Mouse (Mus musculus): ENCODE measurements around the gene Slc41a2. TPM values are rescaled to one million over a fixed set of nuclear protein-coding genes. Genes with fewer than 3 reads are reported as not detected.
"Not testable (repeated sequence)": the region's sequence is repeated elsewhere in the genome, so short reads cannot be mapped to it uniquely, and the experiment has no call there.

Slc41a2 gene
- polyA plus RNA-seq, 1 experiment from 2014 or later, result 19.3 TPM

DNA sequence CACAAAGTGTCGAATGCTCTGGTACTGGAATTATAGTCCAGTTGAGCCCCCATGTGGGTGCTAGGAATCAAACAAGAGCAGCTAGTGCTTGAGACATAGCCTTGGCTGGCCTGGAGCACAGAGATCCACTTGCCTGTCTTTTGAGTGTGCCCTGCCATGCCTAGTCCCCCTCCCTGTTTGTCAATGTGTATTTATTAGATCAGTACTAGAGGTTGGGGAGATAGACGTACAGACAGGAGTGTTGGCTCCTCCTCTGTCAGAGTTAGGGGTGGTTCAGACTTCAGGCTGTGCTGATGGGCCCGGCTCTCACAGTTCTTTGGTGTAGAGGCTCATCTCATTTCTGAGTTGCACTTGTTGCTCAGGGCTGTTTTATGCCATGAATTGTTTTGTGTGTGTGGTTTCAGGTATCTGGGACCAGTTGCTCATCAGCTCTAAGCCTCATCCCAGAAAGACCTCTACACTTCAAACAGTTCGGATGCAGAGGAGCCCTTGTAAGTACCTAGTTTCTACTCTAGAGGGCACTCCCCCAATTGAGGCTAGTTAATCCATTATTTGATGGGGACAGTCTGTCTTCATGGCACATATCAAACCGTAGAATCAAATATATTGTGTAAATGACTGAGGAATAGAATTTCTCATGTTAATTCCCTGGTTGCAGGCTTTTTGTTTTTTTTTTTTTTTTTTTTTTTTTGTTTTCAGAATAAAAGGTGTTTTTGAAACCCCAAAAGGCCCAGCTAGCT is 24.1 kb upstream of the Slc41a2 start:
- Histone ChIP-seq H3K79me2 (ENCODE audit: inconsistent target) (peaks cover 35% of the 10 kb centered on the region), H3K4me3 (ENCODE audit: inconsistent target) (no peak overlapping the region), H3K36me3 (ENCODE audit: inconsistent target) (peaks cover 33% of the 10 kb centered on the region), H3K27ac (no peak overlapping the region)
- 67% methylated on average over 5 of the region's 5 CpGs for WGBS (ENCODE audit: missing documents)

DNA sequence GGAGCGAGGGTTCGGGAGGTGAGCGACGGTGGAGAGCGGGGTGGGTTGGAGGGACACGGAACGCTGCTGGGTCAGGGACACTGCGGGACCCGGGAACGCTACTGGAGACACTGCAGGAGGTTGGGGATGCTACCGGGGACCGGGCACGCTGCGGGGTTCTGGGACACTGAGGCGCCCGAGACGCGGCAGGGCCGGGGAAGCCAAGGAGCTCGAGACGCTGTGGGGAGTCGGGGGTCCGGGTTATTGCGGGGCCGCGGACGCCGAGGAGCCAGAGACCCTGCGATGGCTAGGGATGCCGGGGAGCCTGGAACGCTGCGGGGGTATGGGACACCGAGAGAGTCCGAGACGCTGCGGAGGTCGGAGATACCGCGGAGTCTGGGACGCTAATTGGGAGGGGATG is 22.7 kb upstream of the Slc41a2 start:
- peaks cover 35% of the 10 kb centered on the region for H3K79me2 ChIP-seq (ENCODE audit: inconsistent target)
- WGBS (ENCODE audit: missing documents), result under 1% methylated on average over 40 of the region's 40 CpGs
- peak overlapping the region; percentile 52 for H3K4me3 ChIP-seq (ENCODE audit: inconsistent target)
- H3K27ac ChIP-seq, result no peak overlapping the region; the same call in 1 of the 2 replicates
- peaks cover 19% of the 10 kb centered on the region; the same call in 1 of the 2 replicates for H3K36me3 ChIP-seq (ENCODE audit: inconsistent target)

DNA sequence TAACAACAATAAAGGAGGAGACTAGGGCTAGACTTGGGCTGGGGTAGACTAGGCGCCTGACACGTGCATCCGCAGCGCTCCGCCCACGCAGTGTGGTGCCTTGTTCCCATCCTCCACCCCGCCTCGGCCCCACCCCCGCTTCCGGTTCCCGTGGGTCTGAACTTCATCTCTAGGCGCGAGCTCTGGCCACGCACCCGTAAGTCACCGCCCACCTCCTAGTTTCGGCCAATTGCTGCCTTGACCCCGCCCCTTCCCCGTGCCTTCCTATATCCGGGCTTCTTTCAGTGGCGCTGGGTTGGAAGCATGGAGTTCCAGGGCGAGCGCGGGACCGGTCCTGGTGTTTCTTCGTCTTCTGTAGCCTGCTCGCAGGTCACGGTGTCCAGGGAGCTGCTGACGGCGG is 22.3 kb upstream of the Slc41a2 start, which contains the start of gene D10Wsu102e:
Gene D10Wsu102e, plus strand, starts transcription at position 266 of the 400 bp plus-strand sequence.
- Histone ChIP-seq H3K36me3 (ENCODE audit: inconsistent target) (peaks cover 16% of the 10 kb centered on the region; the same call in 1 of the 2 replicates), H3K79me2 (ENCODE audit: inconsistent target) (peaks cover 35% of the 10 kb centered on the region), H3K4me3 (ENCODE audit: inconsistent target) (peak within 1 kb of the TSS; percentile 52), H3K27ac (peak within 1 kb of the TSS; percentile 37)
- 0% methylated on average over 30 of the region's 30 CpGs for WGBS (ENCODE audit: missing documents)

DNA sequence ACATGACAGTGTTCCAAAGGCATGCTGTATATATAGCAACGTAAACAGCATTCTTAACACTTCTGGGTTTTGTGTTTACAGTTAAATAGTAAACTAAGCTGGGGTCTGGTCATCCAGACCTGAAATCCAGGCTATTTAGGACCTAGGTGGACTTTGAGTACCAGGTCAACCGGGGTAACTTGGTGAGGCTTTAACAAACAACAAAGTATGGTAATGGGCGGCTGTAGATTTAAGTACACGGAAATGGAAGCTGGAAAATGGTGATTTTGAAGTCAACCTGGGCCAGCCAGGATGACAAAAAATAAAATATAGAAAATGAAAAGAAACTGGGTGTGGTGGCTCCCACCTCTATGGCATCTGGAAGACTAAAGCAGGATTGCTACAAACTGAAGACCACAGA is 21.8 kb upstream of the Slc41a2 start:
- peaks cover 11% of the 10 kb centered on the region; the same call in 1 of the 2 replicates for H3K36me3 ChIP-seq (ENCODE audit: inconsistent target)
- peaks cover 35% of the 10 kb centered on the region for H3K79me2 ChIP-seq (ENCODE audit: inconsistent target)
- H3K4me3 ChIP-seq (ENCODE audit: inconsistent target), result peak overlapping the region; percentile 52; the same call in 1 of the 2 replicates
- H3K27ac ChIP-seq, result peak overlapping the region; percentile 37
- WGBS (ENCODE audit: missing documents), result 87% methylated on average over 4 of the region's 4 CpGs

DNA sequence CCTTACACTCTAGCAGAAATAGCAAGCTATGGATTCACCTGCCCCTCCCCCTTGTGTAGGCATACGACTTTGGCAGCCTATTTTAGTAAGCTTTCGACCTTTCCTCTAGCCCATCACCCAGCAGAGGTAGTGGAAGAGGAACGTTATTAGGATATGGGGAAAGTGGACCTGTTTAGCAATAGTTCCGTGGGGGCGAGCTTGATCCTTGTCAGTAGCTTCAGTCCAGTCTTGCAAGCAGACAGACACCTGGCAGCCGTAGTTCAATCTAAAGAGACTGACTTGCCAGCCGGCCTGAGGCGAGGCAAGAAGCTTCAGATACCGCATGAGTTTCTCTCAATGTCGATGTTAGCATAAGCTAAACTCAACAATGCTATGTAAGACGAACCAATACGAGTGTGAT is 18.7 kb upstream of the Slc41a2 start:
- WGBS (ENCODE audit: missing documents), result 90% methylated on average over 11 of the region's 12 CpGs
- H3K27ac ChIP-seq, result no peak overlapping the region
- H3K4me3 ChIP-seq (ENCODE audit: inconsistent target), result no peak overlapping the region
- H3K79me2 ChIP-seq (ENCODE audit: inconsistent target), result peaks cover 14% of the 10 kb centered on the region
- no peaks in the 10 kb centered on the region for H3K36me3 ChIP-seq (ENCODE audit: inconsistent target)

DNA sequence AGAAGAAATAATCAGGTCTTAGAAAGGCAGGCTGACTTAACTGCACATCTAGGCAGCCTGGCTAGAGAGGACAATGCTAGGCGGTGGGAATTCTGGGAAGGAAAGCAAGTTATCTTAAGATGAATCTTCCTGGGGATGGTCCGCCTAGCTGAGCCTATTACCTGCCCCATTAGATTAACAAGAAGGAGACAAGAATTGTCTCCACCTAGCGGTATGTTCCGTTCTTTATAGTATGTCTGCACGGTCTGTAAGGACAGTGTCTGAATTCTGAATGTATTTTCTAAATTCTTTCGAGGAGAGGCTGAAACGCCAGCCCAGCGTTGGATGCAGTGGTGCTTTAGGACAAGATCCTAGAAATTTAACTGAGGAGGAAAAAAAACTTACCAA is 16.6 kb upstream of the Slc41a2 start:
- no peaks in the 10 kb centered on the region for H3K36me3 ChIP-seq (ENCODE audit: inconsistent target)
- H3K4me3 ChIP-seq (ENCODE audit: inconsistent target), result no peak overlapping the region
- WGBS (ENCODE audit: missing documents), result 63% methylated on average over 8 of the region's 8 CpGs
- no peaks in the 10 kb centered on the region for H3K79me2 ChIP-seq (ENCODE audit: inconsistent target)
- H3K27ac ChIP-seq, result no peak overlapping the region

DNA sequence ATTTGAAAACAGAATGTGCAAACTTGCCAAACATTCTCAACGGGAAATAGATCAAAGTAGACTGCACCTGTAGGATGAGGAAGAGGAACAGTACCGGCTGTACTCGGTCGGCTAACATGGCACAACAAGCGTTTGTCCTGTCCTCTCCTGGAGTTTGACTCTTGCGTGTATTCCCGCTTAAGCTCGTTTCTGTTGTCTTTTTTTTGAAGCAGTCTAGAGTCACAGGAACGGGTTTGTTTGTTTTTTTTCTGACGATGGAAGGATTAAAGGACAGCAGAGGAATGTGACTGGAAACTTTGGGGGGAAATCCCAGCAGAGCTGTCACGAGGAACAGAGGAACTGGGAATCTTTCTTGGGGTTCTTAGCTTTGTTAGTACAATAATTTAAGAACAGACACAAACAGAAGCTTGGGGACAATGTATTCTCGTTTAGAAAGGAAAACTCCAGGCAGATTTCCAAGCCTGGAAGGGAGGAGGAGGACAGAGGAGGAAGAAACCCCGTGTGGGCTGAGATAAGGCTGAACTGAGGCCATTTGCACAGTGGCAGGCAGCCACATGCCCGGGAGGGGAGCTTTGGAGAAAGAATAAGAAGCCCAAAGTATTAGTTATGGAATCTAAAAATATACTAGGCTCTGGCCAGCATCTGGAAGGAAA is 16.1 kb upstream of the Slc41a2 start:
- no peak overlapping the region for H3K4me3 ChIP-seq (ENCODE audit: inconsistent target)
- WGBS (ENCODE audit: missing documents), result 45% methylated on average over 14 of the region's 14 CpGs
- no peak overlapping the region for H3K27ac ChIP-seq

DNA sequence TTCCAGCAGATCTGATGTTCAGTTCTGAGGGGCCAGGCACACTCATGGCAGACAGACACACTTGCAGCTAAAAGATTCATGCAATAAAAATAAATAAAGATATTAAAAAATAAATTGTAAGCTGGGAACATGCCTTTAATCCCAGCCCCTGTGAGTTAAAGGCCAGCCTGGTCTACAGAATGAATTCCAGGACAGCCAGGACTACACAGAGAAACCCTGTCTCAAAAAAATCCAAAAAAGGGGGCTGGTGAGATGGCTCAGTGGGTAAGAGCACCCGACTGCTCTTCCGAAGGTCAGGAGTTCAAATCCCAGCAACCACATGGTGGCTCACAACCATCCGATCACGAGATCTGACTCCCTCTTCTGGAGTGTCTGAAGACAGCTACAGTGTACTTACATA is 14.1 kb upstream of the Slc41a2 start:
- H3K4me3 ChIP-seq (ENCODE audit: inconsistent target); H3K36me3 ChIP-seq (ENCODE audit: inconsistent target); H3K79me2 ChIP-seq (ENCODE audit: inconsistent target); H3K27ac ChIP-seq: not testable (repeated sequence)
- no CpG with 5 or more reads among the region's 4 CpGs for WGBS (ENCODE audit: missing documents)

More for the DNA sequence above, 16.1 kb upstream of the Slc41a2 start:
- Histone ChIP-seq H3K79me2 (ENCODE audit: inconsistent target) (no peaks in the 10 kb centered on the region), H3K36me3 (ENCODE audit: inconsistent target) (no peaks in the 10 kb centered on the region)

DNA sequence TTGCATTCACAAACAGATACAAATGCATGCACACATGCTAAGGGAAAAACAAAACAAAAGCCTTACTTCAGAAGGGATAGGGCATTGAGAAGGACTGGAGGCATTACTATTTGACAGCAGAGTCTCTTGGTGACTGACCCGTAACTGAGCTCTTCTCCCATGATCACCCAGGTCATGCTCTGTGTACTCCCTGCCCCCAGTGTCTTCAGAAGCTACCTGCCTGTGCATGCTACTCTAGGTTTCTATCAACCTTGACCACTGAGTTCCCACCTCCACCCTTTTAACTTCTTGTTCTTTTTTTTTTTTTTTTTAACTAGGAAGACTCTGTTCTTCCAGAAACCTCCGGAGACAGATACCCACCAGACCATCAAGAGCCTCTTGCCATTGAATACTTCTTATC is 13.0 kb upstream of the Slc41a2 start:
- no peak overlapping the region for H3K4me3 ChIP-seq (ENCODE audit: inconsistent target)
- H3K36me3 ChIP-seq (ENCODE audit: inconsistent target), result no peaks in the 10 kb centered on the region
- no peaks in the 10 kb centered on the region for H3K79me2 ChIP-seq (ENCODE audit: inconsistent target)
- WGBS (ENCODE audit: missing documents), result 86% methylated on average over 2 of the region's 2 CpGs
- H3K27ac ChIP-seq, result no peak overlapping the region

DNA sequence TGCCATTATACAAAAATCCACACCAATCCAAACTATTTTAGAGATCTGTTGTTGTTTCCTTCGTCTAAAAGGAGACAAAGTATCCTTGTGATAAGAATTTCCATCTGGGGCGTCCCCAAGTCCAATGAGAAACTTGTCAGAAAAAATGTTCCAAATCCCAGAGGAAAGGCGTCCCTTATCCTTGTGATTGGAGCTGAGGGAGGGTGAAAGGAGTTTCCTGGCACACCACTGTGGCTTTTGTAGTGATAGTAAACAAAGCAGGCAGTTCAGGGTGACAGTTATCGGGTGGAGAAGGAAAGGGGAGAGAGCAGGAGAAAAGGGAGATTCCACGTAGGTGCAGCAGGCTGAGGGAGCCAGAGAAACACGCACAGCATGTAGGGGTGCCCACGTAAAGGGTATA is 9.8 kb upstream of the Slc41a2 start:
- no peaks in the 10 kb centered on the region for H3K36me3 ChIP-seq (ENCODE audit: inconsistent target)
- 90% methylated on average over 7 of the region's 7 CpGs for WGBS (ENCODE audit: missing documents)
- no peak overlapping the region for H3K27ac ChIP-seq
- H3K4me3 ChIP-seq (ENCODE audit: inconsistent target), result no peak overlapping the region
- H3K79me2 ChIP-seq (ENCODE audit: inconsistent target), result no peaks in the 10 kb centered on the region

DNA sequence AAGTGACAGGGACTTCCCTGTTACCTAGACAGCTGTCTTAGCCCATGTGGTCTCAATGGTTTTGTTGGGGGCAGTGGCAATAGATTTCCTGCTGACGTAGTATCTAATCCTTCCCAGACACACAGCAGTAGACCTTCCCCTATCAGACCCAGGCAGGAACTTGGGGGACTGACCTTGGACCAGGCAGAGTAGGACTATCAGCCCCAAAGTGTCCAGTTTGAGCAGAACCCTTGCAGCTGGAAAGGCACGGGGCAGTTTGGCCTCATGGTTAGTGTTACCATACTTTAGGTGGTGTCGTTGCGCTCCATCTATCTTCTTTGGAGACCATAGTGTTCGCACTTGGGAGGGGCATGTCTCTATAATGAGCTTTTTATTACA is 8.7 kb upstream of the Slc41a2 start:
- Histone ChIP-seq H3K36me3 (ENCODE audit: inconsistent target) (no peaks in the 10 kb centered on the region), H3K79me2 (ENCODE audit: inconsistent target) (no peaks in the 10 kb centered on the region), H3K4me3 (ENCODE audit: inconsistent target) (no peak overlapping the region), H3K27ac (no peak overlapping the region)
- 85% methylated on average over 5 of the region's 5 CpGs for WGBS (ENCODE audit: missing documents)

DNA sequence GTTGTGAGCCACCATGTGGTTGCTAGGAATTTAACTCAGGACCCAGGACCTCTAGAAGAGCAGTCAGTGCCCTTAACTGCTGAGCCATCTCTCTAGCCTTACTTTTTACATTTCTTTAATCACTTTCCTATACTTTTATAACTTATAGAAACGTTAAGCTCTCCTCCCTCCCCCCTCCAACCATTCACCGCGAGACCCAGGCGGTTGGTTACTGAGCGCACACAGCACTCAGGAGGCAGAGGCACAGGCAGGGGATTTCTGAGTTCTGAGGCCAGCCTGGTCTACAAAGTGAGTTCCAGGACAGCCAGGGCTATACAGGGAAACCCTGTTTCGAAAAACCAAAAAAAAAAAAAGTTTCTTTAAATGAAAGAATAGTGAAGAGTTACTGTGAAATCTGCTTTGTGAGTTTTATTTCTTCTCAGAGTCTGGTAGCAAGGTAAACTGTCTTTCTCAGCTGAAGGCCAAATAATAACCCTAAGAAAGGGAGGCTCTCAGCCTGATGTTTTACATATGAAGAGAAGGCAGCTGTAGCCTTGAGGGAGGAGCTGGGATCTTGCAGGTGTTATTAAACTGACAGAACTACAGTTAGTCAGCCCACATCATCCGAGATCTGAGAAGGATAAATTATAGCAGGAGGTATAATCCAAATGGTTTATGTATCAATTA is 8.1 kb upstream of the Slc41a2 start:
- H3K27ac ChIP-seq, result no peak overlapping the region
- no peak overlapping the region for H3K4me3 ChIP-seq (ENCODE audit: inconsistent target)
- no peaks in the 10 kb centered on the region for H3K79me2 ChIP-seq (ENCODE audit: inconsistent target)
- H3K36me3 ChIP-seq (ENCODE audit: inconsistent target), result no peaks in the 10 kb centered on the region
- WGBS (ENCODE audit: missing documents), result 82% methylated on average over 6 of the region's 7 CpGs

DNA sequence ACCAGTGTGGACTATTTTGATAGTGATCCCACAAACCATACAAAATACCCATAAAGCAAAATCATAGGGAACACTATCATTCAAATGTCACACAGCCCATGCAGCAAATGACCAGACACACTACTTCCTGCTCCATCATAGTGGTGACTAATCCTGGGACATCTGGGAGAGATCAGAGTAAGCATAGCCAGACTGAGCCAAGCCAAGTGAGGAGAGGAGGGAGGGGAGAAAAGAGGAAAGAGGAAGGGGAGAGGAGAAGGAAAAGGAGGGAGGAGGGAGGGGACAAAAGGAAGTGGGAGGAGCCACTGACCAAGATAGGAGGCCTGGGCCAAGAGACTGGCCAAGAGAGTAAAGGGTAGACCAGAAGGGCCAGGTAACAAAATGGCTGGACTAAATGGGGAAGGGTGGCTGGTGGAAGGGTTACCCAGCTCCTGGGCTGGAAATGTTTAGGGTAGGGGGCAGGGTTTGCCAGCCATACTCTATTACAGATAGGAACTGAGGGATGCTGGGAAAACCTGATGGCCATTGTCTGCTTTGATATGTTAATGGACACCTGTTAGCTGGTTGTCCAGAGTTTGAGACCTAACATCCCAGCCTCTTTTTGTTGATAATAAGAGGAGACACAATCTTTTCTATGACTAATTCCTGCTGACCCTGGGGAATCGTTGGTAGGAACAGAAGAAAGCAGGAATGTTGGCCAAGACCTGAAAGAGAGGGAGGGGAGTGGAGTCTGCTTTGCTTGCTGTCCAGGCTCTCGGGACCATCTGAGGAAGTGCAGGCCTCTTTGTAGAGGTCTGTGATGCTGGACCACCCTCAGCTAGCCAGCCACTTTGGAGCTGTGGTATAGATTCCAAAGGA is 6.4 kb upstream of the Slc41a2 start:
- Histone ChIP-seq H3K27ac (peak overlapping the region; percentile 91), H3K4me3 (ENCODE audit: inconsistent target) (no peak overlapping the region), H3K79me2 (ENCODE audit: inconsistent target) (no peaks in the 10 kb centered on the region), H3K36me3 (ENCODE audit: inconsistent target) (no peaks in the 10 kb centered on the region)
- WGBS (ENCODE audit: missing documents), result 95% methylated on average over 2 of the region's 2 CpGs

DNA sequence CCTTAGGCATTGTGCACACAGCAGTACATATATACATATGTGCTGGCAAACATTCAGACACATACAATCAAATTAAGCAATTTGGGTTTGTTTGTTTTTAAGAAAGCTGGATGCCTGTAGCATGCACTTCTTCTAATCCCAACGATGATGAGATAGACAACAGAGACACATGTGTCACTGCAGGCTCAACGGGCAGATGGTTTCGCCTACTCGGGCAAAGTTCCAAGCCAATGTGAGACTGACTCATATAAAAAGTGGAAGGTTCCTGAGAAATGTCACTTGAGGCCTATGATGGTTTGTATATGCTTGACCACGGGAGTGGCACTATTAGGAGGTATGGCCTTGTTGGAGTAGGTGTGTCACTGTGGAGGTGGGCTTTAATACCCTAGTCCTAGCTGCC is 5.5 kb upstream of the Slc41a2 start:
- Histone ChIP-seq H3K79me2 (ENCODE audit: inconsistent target) (no peaks in the 10 kb centered on the region), H3K4me3 (ENCODE audit: inconsistent target) (no peak overlapping the region), H3K36me3 (ENCODE audit: inconsistent target) (no peaks in the 10 kb centered on the region), H3K27ac (peak overlapping the region; percentile 91)
- 15% methylated on average over 5 of the region's 5 CpGs for WGBS (ENCODE audit: missing documents)
